Mouse (Mus musculus) forebrain, postnatal 0 days (tissue): ENCODE data around the gene Vps26c. TPM values are rescaled to one million over a fixed set of nuclear protein-coding genes. Genes with fewer than 3 reads are reported as not detected.

Experiments
- ATAC-seq: fragments of 200-750 bp; cut with Nextera tagmentation; 2 replicates; pipeline ENCODE4 v1.8.0; 2017; ENCODE audit warnings: mild to moderate bottlenecking, moderate library complexity
- DNase-seq: peaks from one replicate; pipeline ENCODE4 v3.0.0-alpha.2; 2015
- H3K27ac ChIP-seq: fragments of 300-500 bp; sonication (generic); 2 replicates; pipeline ENCODE4 v1.5.1; 2014; ENCODE audit warnings: low read depth, mild to moderate bottlenecking, antibody characterized with exemption, low read length, moderate library complexity, mixed read lengths
- H3K27me3 ChIP-seq: fragments of 300-500 bp; sonication (generic); 2 replicates; pipeline ENCODE4 v1.6.1; 2014; ENCODE audit warnings: mild to moderate bottlenecking, low read length, mixed read lengths; ENCODE audit not compliant: insufficient read depth
- H3K36me3 ChIP-seq: fragments of 300-500 bp; sonication (generic); 2 replicates; pipeline ENCODE4 v1.6.1; 2014; ENCODE audit warnings: mild to moderate bottlenecking, moderate library complexity; ENCODE audit not compliant: insufficient read depth
- H3K4me1 ChIP-seq: fragments of 300-500 bp; sonication (generic); 2 replicates; pipeline ENCODE4 v1.6.1; 2014; ENCODE audit warnings: antibody characterized with exemption; ENCODE audit not compliant: insufficient read depth
- H3K4me2 ChIP-seq: fragments of 300-500 bp; sonication (generic); 2 replicates; pipeline ENCODE4 v1.6.1; 2014; ENCODE audit warnings: low read depth, mild to moderate bottlenecking, moderate library complexity
- H3K4me3 ChIP-seq: fragments of 300-500 bp; sonication (generic); 2 replicates; pipeline ENCODE4 v1.5.1; 2014; ENCODE audit warnings: low read depth, low read length, mixed read lengths
- H3K9ac ChIP-seq: fragments of 300-500 bp; sonication (generic); 2 replicates; pipeline ENCODE4 v1.6.1; 2014; ENCODE audit warnings: mild to moderate bottlenecking
- H3K9me3 ChIP-seq: fragments of 300-500 bp; sonication (generic); 2 replicates; pipeline ENCODE4 v1.6.1; 2016; ENCODE audit warnings: low read length
- CTCF ChIP-seq: sonication (generic); IDR thresholded peaks from 2 replicates; pipeline ENCODE4 v1.5.1; 2016; ENCODE audit warnings: antibody characterized with exemption, control low read depth, low read depth
- WGBS: fragments of 180-500 bp; shearing (Covaris S2); extraction: QIAGEN DNeasy Blood & Tissue Kit; methylation state at CpG from one replicate; pipeline ENCODE4 v1.1.7; 2014; 5-methylcytosine and 5-hydroxymethylcytosine counted together
- polyA plus RNA-seq: library from polyadenylated mRNA; unstranded; fragments of >200 nt; fragmentation: Nextera tagmentation; extraction: Ambion mirVana; gene quantifications from 2 replicates; pipeline ENCODE4 v1.2.1, GENCODE M21; 2015
- total RNA-seq: library from RNA; depleted of rRNA; stranded (reverse); fragments of >200 nt; gene quantifications from 2 replicates; pipeline ENCODE4 v1.2.3, GENCODE M21; 2014

Gene Vps26c
- total and polyA plus RNA-seq, 2 experiments from 2014 or later, result 55.0 to 72.2 TPM

GRCm38 (mm10) chr16:94545781-94546562 lies 19.3 kb upstream of the Vps26c start:
- H3K4me3 ChIP-seq, result no peak overlapping the region
- no peak overlapping the region for H3K4me2 ChIP-seq
- ATAC-seq (no peak), DNase-seq (no peak)
- H3K36me3 ChIP-seq, result no peaks in the 10 kb centered on the region
- no peak overlapping the region for H3K27ac ChIP-seq
- no peak overlapping the region for H3K9ac ChIP-seq
- no peaks in the 10 kb centered on the region for H3K9me3 ChIP-seq
- H3K4me1 ChIP-seq, result no peaks in the 10 kb centered on the region
- TF ChIP-seq CTCF, result no peak
- H3K27me3 ChIP-seq, result no peaks in the 10 kb centered on the region
- 60% methylated on average over 8 of the region's 8 CpGs for WGBS

GRCm38 (mm10) chr16:94544540-94545105 lies 18.0 kb upstream of the Vps26c start:
- DNase-seq, result no peak
- Histone ChIP-seq H3K4me3 (no peak overlapping the region), H3K4me2 (no peak overlapping the region), H3K9ac (no peak overlapping the region), H3K27me3 (no peaks in the 10 kb centered on the region), H3K36me3 (no peaks in the 10 kb centered on the region), H3K27ac (no peak overlapping the region), H3K9me3 (no peaks in the 10 kb centered on the region), H3K4me1 (no peaks in the 10 kb centered on the region)
- no peak for TF ChIP-seq CTCF
- WGBS, result 70% methylated on average over 11 of the region's 11 CpGs
- no peak for ATAC-seq

DNA sequence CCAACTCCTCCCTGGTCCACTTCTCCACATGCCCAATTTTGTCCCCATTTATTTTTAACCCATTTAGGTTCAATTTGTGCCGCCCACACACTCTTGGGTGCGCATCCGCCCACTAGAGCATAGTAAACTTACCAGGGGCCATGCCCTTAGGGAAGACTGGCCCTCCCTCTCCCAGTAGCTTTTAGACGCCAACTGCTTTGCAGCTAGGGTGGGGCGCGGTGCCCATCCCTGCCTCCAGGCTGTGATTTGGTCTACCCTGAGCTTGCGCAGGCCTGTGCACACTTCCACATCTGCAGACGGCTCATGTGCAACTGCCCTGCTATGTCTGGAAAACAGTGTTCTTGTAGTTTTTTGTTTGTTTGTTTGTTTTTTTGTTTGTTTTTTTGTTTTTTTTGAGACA lies 16.3 kb upstream of the Vps26c start:
- Histone ChIP-seq H3K4me1 (no peaks in the 10 kb centered on the region), H3K27ac (no peak overlapping the region), H3K9ac (no peak overlapping the region), H3K36me3 (no peaks in the 10 kb centered on the region), H3K4me2 (no peak overlapping the region), H3K4me3 (no peak overlapping the region), H3K9me3 (no peaks in the 10 kb centered on the region), H3K27me3 (no peaks in the 10 kb centered on the region)
- DNase-seq (no peak), ATAC-seq (no peak)
- TF ChIP-seq CTCF, result no peak
- WGBS, result 93% methylated on average over 8 of the region's 8 CpGs

- Histone ChIP-seq H3K27ac (no peak overlapping the region), H3K36me3 (no peaks in the 10 kb centered on the region), H3K9ac (no peak overlapping the region), H3K27me3 (no peaks in the 10 kb centered on the region), H3K4me2 (no peak overlapping the region), H3K4me3 (no peak overlapping the region), H3K4me1 (no peaks in the 10 kb centered on the region), H3K9me3 (no peaks in the 10 kb centered on the region)
- TF ChIP-seq CTCF, result no peak
- WGBS, result 97% methylated on average over 9 of the region's 9 CpGs
- ATAC-seq (no peak), DNase-seq (no peak)
Measured at GRCm38 (mm10) chr16:94540140-94540539, 13.5 kb upstream of the Vps26c start.

- WGBS, result 65% methylated on average over 9 of the region's 9 CpGs
- no peaks in the 10 kb centered on the region for H3K27me3 ChIP-seq
- H3K36me3 ChIP-seq, result no peaks in the 10 kb centered on the region
- no peaks in the 10 kb centered on the region for H3K4me1 ChIP-seq
- H3K9ac ChIP-seq, result no peak overlapping the region
- H3K27ac ChIP-seq, result no peak overlapping the region
- no peak overlapping the region for H3K4me3 ChIP-seq
- ATAC-seq, result no peak
- DNase-seq, result no peak
- no peak overlapping the region for H3K4me2 ChIP-seq
- no peak for TF ChIP-seq CTCF
- no peaks in the 10 kb centered on the region for H3K9me3 ChIP-seq
Measured at GRCm38 (mm10) chr16:94537159-94537527, 10.5 kb upstream of the Vps26c start.

DNA sequence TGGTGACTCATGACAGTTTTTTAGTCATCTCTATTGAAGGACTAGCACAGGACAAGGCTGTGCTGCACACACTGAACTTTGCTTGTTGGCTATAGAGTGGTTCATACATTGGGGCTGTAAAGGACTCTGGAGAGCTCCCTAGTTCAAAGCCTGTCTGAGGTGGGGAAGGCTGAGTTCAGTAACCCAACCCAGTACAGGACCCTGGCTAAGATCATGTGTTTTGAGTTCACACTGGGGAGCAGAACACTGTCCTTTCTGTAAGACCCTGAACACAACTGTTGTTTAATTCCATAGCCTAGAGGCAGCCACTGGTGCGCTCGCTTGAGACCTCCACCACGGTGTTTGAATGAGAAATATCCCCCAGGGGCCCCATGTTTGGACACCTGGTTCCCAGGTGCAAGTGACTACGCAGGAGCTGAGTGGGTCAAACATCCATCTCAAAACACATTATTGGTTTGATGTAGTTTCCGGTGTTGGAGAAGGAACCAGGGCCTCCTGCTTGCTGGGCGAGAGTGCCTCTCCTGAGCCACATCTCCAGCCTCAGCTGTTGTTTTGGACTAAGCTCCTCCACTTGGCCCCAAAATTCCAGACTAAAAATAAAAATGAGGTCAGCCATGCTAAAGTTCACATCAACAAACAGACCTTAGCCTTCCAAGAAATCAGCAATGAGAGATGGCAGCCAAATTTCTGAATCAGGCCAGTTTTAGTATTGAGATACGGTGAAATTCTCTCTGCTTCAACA lies 10.0 kb upstream of the Vps26c start:
- DNase-seq (no peak), ATAC-seq (no peak)
- Histone ChIP-seq H3K4me3 (no peak overlapping the region), H3K4me1 (no peaks in the 10 kb centered on the region), H3K36me3 (no peaks in the 10 kb centered on the region), H3K27me3 (no peaks in the 10 kb centered on the region), H3K27ac (no peak overlapping the region), H3K4me2 (no peak overlapping the region), H3K9ac (no peak overlapping the region), H3K9me3 (no peaks in the 10 kb centered on the region)
- WGBS, result 87% methylated on average over 7 of the region's 7 CpGs
- TF ChIP-seq CTCF, result no peak

GRCm38 (mm10) chr16:94535716-94536115 lies 9.1 kb upstream of the Vps26c start:
- Histone ChIP-seq H3K27ac (no peak overlapping the region), H3K4me3 (no peak overlapping the region), H3K4me1 (no peaks in the 10 kb centered on the region), H3K4me2 (no peak overlapping the region), H3K9me3 (no peaks in the 10 kb centered on the region), H3K36me3 (no peaks in the 10 kb centered on the region), H3K27me3 (no peaks in the 10 kb centered on the region), H3K9ac (no peak overlapping the region)
- ATAC-seq, result no peak
- no peak for TF ChIP-seq CTCF
- DNase-seq, result no peak
- 87% methylated on average over 5 of the region's 5 CpGs for WGBS
